Mouse (Mus musculus) midbrain, embryonic 11.5 days (tissue): ENCODE data around the gene S1pr4. TPM values are rescaled to one million over a fixed set of nuclear protein-coding genes. Genes with fewer than 3 reads are reported as not detected.

Source experiments
- microRNA-seq: library from miRNA; unstranded; fragments of <30 nt; microRNA quantifications from one replicate; pipeline ENCODE4, GENCODE M21; 2017
- polyA plus RNA-seq: library from polyadenylated mRNA; unstranded; fragments of >200 nt; fragmentation: Nextera tagmentation; extraction: Ambion mirVana; gene quantifications from 2 replicates; pipeline ENCODE4 v1.2.1, GENCODE M21; 2014

The S1pr4 gene
- polyA plus RNA-seq, 1 experiment from 2014 or later = 0.37 TPM

Small RNA genes lying within 50 kb of the gene (microRNA-seq; reads per million reads assigned to microRNA genes)
- not detected for gene Gm25595

Other genes starting within 250 kb of the S1pr4 start
- 2.5 and 2.7 TPM in 2 replicates for gene Matk, start 247.2 kb downstream of the S1pr4 start, polyA plus RNA-seq
- 198 and 205 TPM in 2 replicates for gene Mrpl54, start 233.2 kb downstream of the S1pr4 start, polyA plus RNA-seq
- gene Apba3, start 233.2 kb downstream of the S1pr4 start, polyA plus RNA-seq = 25.4 and 31.2 TPM in 2 replicates
- gene Tjp3, start 208.6 kb downstream of the S1pr4 start, polyA plus RNA-seq = 3.9 and 4.0 TPM in 2 replicates
- gene Pip5k1c, start 207.2 kb downstream of the S1pr4 start, polyA plus RNA-seq = 42.0 and 46.2 TPM in 2 replicates
- gene Cactin, start 179.0 kb downstream of the S1pr4 start, polyA plus RNA-seq = 31.9 and 36.8 TPM in 2 replicates
- 2.4 and 2.6 TPM in 2 replicates for gene Tbxa2r, start 171.4 kb downstream of the S1pr4 start, polyA plus RNA-seq
- gene Gipc3, start 156.9 kb downstream of the S1pr4 start, polyA plus RNA-seq = 0.04 TPM in 1 of 2 replicates, not detected in the other
- gene Hmg20b, start 149.7 kb downstream of the S1pr4 start, polyA plus RNA-seq = 89.1 and 97.7 TPM in 2 replicates
- gene Mfsd12, start 142.6 kb downstream of the S1pr4 start, polyA plus RNA-seq = 2.8 and 4.4 TPM in 2 replicates
- gene 4930404N11Rik, start 134.3 kb downstream of the S1pr4 start, polyA plus RNA-seq = 0.12 TPM in 1 of 2 replicates, not detected in the other
- gene Fzr1, start 121.6 kb downstream of the S1pr4 start, polyA plus RNA-seq = 94.3 and 104 TPM in 2 replicates
- 43.3 and 53.7 TPM in 2 replicates for gene Dohh, start 115.7 kb downstream of the S1pr4 start, polyA plus RNA-seq
- gene Gm48551, start 115.7 kb downstream of the S1pr4 start, polyA plus RNA-seq = 2.7 and 2.9 TPM in 2 replicates
- gene Gm48552, start 111.1 kb downstream of the S1pr4 start, polyA plus RNA-seq = 0.20 and 0.47 TPM in 2 replicates
- gene Smim24, start 107.1 kb downstream of the S1pr4 start, polyA plus RNA-seq = 2.3 and 2.7 TPM in 2 replicates
- 6.6 and 6.9 TPM in 2 replicates for gene Nfic, start 44.5 kb downstream of the S1pr4 start, polyA plus RNA-seq
- gene Celf5, start 17.4 kb downstream of the S1pr4 start, polyA plus RNA-seq = 10.0 and 13.1 TPM in 2 replicates
- 40.4 and 44.5 TPM in 2 replicates for gene Ncln, start 3.7 kb downstream of the S1pr4 start, polyA plus RNA-seq
- gene Gna15, start 24.1 kb upstream of the S1pr4 start, polyA plus RNA-seq = 1.1 and 1.4 TPM in 2 replicates
- gene Gna11, start 45.1 kb upstream of the S1pr4 start, polyA plus RNA-seq = 55.8 and 59.3 TPM in 2 replicates
- 306 and 325 TPM in 2 replicates for gene Aes, start 59.4 kb upstream of the S1pr4 start, polyA plus RNA-seq
- gene Tle2, start 74.4 kb upstream of the S1pr4 start, polyA plus RNA-seq = 6.0 and 6.2 TPM in 2 replicates
- gene Tle6, start 100.9 kb upstream of the S1pr4 start, polyA plus RNA-seq = 4.6 and 6.0 TPM in 2 replicates
- gene BC025920, start 106.1 kb upstream of the S1pr4 start, polyA plus RNA-seq = 0.47 and 0.89 TPM in 2 replicates
- 36.6 and 38.9 TPM in 2 replicates for gene Sirt6, start 127.7 kb upstream of the S1pr4 start, polyA plus RNA-seq
- 4.2 and 4.6 TPM in 2 replicates for gene Ankrd24, start 128.4 kb upstream of the S1pr4 start, polyA plus RNA-seq
- gene Gm10778, start 148.9 kb upstream of the S1pr4 start, polyA plus RNA-seq = 6.5 and 6.7 TPM in 2 replicates
- 19.7 and 22.9 TPM in 2 replicates for gene Zfp433, start 204.7 kb upstream of the S1pr4 start, polyA plus RNA-seq